Mouse (Mus musculus) MEL (cell line): ENCODE data around the gene Car4.

Source experiments
- CHD2 ChIP-seq: IDR thresholded peaks from 2 replicates; pipeline ENCODE4 v1.6.1; 2011; ENCODE audit warnings: low read length, improper control_type of control experiment
- CTCF ChIP-seq, 3 experiments: IDR thresholded peaks in 2 of 3; conservative IDR thresholded peaks in 1 of 3; 2 replicates each; pipeline ENCODE4 v1.5.1; 2011 to 2012; ENCODE audit warnings: low read length in 3 of 3, low read depth in 2 of 3, mild to moderate bottlenecking in 2 of 3, improper control_type of control experiment in 1 of 3, inconsistent platforms in 1 of 3, mixed read lengths in 1 of 3, moderate library complexity in 1 of 3; ENCODE audit not compliant: control insufficient read depth in 1 of 3, insufficient read depth in 1 of 3, poor library complexity in 1 of 3, severe bottlenecking in 1 of 3
- ETS1 ChIP-seq: IDR thresholded peaks from 2 replicates; pipeline ENCODE4 v1.6.1; 2012; ENCODE audit warnings: low read depth, mild to moderate bottlenecking, inconsistent platforms, low read length, improper control_type of control experiment, moderate library complexity
- GATA1 ChIP-seq: IDR thresholded peaks from 2 replicates; pipeline ENCODE4 v1.6.1; 2011; ENCODE audit warnings: low read depth, low read length, improper control_type of control experiment
- MAFK ChIP-seq: IDR thresholded peaks from 2 replicates; pipeline ENCODE4 v1.6.1; 2011; ENCODE audit warnings: low read depth, mild to moderate bottlenecking, low read length, improper control_type of control experiment, borderline replicate concordance
- MYC ChIP-seq: IDR thresholded peaks from 2 replicates; pipeline ENCODE4 v1.6.1; 2011; ENCODE audit warnings: low read depth, mild to moderate bottlenecking, low read length, improper control_type of control experiment, moderate library complexity
- POLR2A ChIP-seq, 2 experiments: IDR thresholded peaks; 2 replicates each; pipeline ENCODE4 v1.6.1; 2011 to 2012; ENCODE audit warnings: low read length in 2 of 2, mild to moderate bottlenecking in 2 of 2, control low read depth in 1 of 2, improper control_type of control experiment in 1 of 2, low read depth in 1 of 2, moderate library complexity in 1 of 2; ENCODE audit not compliant: control insufficient read depth in 1 of 2, insufficient read depth in 1 of 2, poor library complexity in 1 of 2
- POLR2AphosphoS2 ChIP-seq: IDR thresholded peaks from 2 replicates; pipeline ENCODE4 v1.6.1; 2011; ENCODE audit warnings: low read length, improper control_type of control experiment
- ZMIZ1 ChIP-seq: IDR thresholded peaks from 2 replicates; pipeline ENCODE4 v1.6.1; 2012; ENCODE audit warnings: low read depth, mild to moderate bottlenecking, inconsistent platforms, low read length, improper control_type of control experiment, moderate library complexity

DNA sequence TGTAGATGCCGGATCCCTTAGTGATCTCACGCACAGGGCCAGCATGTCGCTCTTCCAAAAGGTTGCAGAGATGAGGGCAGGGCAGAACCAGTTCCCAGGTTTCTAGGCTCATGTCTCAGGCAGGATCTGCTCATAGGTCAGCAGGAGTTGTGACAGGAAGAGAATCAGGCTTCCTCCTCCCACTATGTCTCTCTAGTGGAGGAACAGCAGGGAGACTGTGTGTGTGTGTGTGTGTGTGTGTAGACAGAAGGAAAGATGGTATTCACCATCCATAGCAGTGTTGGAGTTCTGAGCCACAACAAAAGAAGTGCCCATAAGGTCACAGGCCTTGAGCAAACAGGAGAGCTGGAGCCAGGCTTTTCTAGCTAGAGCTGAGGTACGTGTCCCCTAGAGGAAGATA lies 9.1 kb downstream of the Car4 start:
- no peak for TF ChIP-seq GATA1
- TF ChIP-seq ZMIZ1 = no peak
- no peak for TF ChIP-seq POLR2AphosphoS2
- TF ChIP-seq CHD2 = no peak
- no peak for TF ChIP-seq POLR2A (IDR thresholded peaks at IDR 0.05; ENCODE audit: control insufficient read depth in 1 of 2, insufficient read depth in 1 of 2, low read depth in 1 of 2, low read length in 2 of 2, poor library complexity in 1 of 2)
- TF ChIP-seq CTCF (IDR thresholded peaks at IDR 0.05 in 2 of 3, conservative IDR thresholded peaks at IDR 0.05 in 1 of 3; ENCODE audit: control insufficient read depth in 1 of 3, insufficient read depth in 1 of 3, low read depth in 2 of 3, low read length in 3 of 3, poor library complexity in 1 of 3, severe bottlenecking in 1 of 3) = no peak
- TF ChIP-seq MYC = no peak
- TF ChIP-seq ETS1 = no peak
- no peak for TF ChIP-seq MAFK
